Mouse (Mus musculus) kidney, embryonic 16.5 days (tissue): ENCODE measurements around the gene Rps18. TPM values are rescaled to one million over a fixed set of nuclear protein-coding genes. Genes with fewer than 3 reads are reported as not detected.

Source experiments
- ATAC-seq: fragments of 200-750 bp; cut with Nextera tagmentation; 2 replicates; pipeline ENCODE4 v1.8.0; 2017; ENCODE audit warnings: moderate TSS enrichment; ENCODE audit not compliant: low FRiP score, low TSS enrichment
- H3K27ac ChIP-seq: fragments of 300-500 bp; sonication (generic); 2 replicates; pipeline ENCODE4 v1.5.1; 2014; ENCODE audit warnings: low read length
- H3K27me3 ChIP-seq: fragments of 300-500 bp; sonication (generic); 2 replicates; pipeline ENCODE4 v1.6.1; 2014; ENCODE audit warnings: low read length, control low read depth, mixed read lengths; ENCODE audit not compliant: insufficient read depth
- H3K36me3 ChIP-seq: fragments of 300-500 bp; sonication (generic); 2 replicates; pipeline ENCODE4 v1.6.1; 2014; ENCODE audit warnings: low read length, control low read depth, mixed read lengths; ENCODE audit not compliant: insufficient read depth
- H3K4me1 ChIP-seq: fragments of 300-500 bp; sonication (generic); 2 replicates; pipeline ENCODE4 v1.6.1; 2014; ENCODE audit warnings: low read length, control low read depth, mixed read lengths; ENCODE audit not compliant: insufficient read depth
- H3K4me2 ChIP-seq: fragments of 300-500 bp; sonication (generic); replicated peaks from 2 replicates; pipeline ENCODE4 v1.6.1; 2014; ENCODE audit warnings: low read depth, low read length
- H3K4me3 ChIP-seq: fragments of 300-500 bp; sonication (generic); 2 replicates; pipeline ENCODE4 v1.5.1; 2014; ENCODE audit warnings: mild to moderate bottlenecking, low read length
- H3K9ac ChIP-seq: fragments of 300-500 bp; sonication (generic); replicated peaks from 2 replicates; pipeline ENCODE4 v1.6.1; 2014; ENCODE audit warnings: low read length
- H3K9me3 ChIP-seq: fragments of 300-500 bp; sonication (generic); 2 replicates; pipeline ENCODE4 v1.6.1; 2016; ENCODE audit warnings: low read length, control low read depth
- WGBS: fragments of 180-500 bp; shearing (Covaris S2); extraction: QIAGEN DNeasy Blood & Tissue Kit; methylation state at CpG from one replicate; pipeline ENCODE4 v1.1.7; 2014; 5-methylcytosine and 5-hydroxymethylcytosine counted together
- polyA plus RNA-seq: library from polyadenylated mRNA; unstranded; fragments of >200 nt; fragmentation: Nextera tagmentation; extraction: Ambion mirVana; gene quantifications from 2 replicates; pipeline ENCODE4 v1.2.1, GENCODE M21; 2015

Gene Rps18
- polyA plus RNA-seq, 1 experiment from 2014 or later = 1,786 TPM

DNA sequence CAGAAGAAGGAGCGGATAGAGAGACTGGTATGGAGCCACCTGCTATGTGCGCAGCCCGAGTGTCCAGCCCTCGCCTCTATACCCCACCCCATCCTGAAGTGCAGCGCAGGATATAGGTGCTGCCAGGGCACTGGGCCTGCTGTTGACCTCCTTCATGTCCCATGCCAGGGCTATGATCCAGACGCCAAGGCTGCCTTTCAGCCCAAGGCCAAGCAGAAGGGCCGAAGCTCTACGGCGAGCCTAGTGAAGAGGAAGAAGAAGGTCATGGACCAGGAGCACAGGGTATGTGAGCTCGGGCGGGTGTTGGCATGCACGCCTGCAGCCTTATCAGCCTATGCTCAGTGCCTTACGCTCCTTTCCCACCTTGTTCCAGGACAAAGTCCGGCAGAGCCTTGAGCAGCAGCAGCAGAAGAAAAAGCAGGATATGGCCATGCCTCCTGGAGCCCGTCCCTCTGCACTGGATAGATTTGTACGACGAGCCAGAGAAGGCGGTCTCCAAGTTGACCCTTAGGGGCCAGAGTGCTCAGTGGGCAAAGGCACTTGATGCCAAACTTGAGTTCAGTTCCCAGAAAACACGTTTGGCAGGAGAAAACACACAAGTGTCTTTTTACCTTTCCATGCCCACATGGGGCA is 6.8 kb downstream of the Rps18 start:
- no peak overlapping the region for H3K4me3 ChIP-seq
- H3K9ac ChIP-seq = no peak overlapping the region
- H3K27ac ChIP-seq = no peak overlapping the region
- no peak for ATAC-seq
- no peaks in the 10 kb centered on the region for H3K9me3 ChIP-seq
- no peaks in the 10 kb centered on the region for H3K27me3 ChIP-seq
- 89% methylated on average over 19 of the region's 19 CpGs for WGBS
- no peak overlapping the region for H3K4me2 ChIP-seq
- peaks cover 38% of the 10 kb centered on the region for H3K4me1 ChIP-seq
- peaks cover 49% of the 10 kb centered on the region for H3K36me3 ChIP-seq

DNA sequence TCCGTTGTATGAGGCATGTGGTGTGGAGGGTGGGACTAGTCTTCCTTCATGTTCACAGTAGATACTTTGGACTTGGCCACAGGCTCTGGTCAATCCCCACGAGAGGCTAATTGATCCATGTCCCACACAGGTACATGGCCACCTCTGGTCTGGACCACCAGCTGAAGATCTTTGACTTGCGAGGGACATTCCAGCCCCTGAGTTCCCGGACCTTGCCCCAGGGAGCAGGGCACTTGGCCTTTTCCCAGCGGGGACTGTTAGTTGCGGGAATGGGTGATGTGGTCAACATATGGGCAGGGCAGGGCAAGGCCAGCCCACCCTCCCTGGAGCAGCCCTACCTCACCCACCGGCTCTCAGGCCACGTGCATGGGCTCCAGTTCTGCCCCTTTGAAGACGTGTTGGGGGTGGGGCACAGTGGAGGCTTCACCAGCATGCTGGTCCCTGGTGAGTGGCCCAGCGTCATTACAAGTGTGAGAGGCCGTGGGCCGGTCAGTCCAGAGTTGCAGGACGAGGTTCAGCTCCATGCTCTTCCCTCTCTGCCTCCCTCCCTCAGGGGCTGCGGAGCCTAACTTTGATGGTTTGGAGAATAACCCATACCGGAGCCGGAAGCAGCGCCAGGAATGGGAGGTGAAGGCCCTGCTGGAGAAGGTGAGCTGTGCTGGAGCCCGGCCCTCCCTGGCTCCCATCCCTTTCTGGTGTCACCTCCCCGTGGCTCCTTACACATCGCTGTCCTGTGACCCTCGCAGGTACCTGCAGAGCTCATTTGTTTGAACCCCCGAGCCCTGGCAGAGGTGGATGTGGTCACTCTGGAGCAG is 7.5 kb downstream of the Rps18 start:
- WGBS = 82% methylated on average over 22 of the region's 22 CpGs

DNA sequence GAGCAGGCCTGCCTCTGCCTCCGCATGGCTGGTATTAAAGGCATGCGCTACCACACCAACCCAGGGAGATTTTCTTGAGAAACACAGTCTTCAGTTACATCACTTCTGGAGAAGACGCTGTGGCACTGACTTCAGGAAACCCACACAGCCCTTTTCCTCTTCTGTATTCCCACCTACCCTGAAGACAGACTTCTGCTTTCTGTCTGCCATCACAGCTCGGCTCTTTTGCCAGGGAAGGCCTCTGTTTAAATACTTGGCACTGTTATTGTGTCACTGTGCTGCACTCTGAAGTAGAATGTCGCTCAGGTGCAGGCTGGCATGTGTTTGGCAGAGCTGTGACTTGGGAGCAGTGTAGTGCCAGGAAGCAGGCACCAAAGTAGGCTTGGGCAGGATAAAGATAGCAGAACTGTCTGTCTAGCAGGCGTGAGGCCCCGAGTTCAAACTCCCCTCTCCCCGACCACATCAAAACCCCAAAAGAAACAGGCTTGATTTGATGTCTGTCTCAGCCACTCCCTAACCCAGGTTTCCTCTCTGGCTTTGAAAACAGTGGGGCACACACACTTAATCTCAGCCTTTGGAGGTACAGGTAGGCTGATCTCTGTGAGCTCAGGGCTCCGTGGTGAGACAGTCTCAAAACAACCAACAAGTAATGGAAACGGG is 8.2 kb downstream of the Rps18 start:
- peaks cover 46% of the 10 kb centered on the region for H3K36me3 ChIP-seq
- no peak overlapping the region for H3K27ac ChIP-seq
- no peak overlapping the region for H3K4me3 ChIP-seq
- no peak overlapping the region for H3K9ac ChIP-seq
- no peak overlapping the region for H3K4me2 ChIP-seq
- 90% methylated on average over 10 of the region's 10 CpGs for WGBS
- H3K4me1 ChIP-seq = peaks cover 23% of the 10 kb centered on the region
- no peaks in the 10 kb centered on the region for H3K27me3 ChIP-seq
- H3K9me3 ChIP-seq = no peaks in the 10 kb centered on the region
- ATAC-seq = no peak

More for the DNA sequence above, 7.5 kb downstream of the Rps18 start:
- Histone ChIP-seq H3K4me3 (no peak overlapping the region), H3K4me2 (no peak overlapping the region), H3K27me3 (no peaks in the 10 kb centered on the region), H3K36me3 (peaks cover 48% of the 10 kb centered on the region), H3K4me1 (peaks cover 31% of the 10 kb centered on the region), H3K27ac (no peak overlapping the region), H3K9ac (no peak overlapping the region), H3K9me3 (no peaks in the 10 kb centered on the region)
- ATAC-seq = no peak

DNA sequence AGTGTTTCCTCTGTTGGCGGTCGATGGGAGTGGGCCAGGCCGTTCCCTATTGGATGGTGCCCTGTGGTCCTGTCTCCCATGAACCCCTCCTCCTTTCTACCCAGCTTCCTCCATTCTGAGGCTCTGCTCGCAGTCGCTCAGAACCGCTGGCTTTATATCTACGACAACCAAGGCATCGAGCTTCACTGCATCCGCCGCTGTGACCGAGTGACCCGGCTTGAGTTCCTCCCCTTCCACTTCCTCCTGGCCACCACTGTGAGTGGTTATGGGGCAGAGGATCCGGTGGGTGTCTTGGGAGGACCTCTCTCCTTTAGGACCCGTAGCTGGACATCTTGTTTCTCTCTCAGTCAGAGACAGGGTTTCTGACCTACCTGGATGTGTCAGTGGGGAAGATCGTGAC is 12.3 kb downstream of the Rps18 start:
- H3K9ac ChIP-seq = no peak overlapping the region
- peaks cover 35% of the 10 kb centered on the region for H3K36me3 ChIP-seq
- H3K4me2 ChIP-seq = no peak overlapping the region
- no peaks in the 10 kb centered on the region for H3K27me3 ChIP-seq
- WGBS = 95% methylated on average over 15 of the region's 15 CpGs
- no peak overlapping the region for H3K4me3 ChIP-seq
- no peak overlapping the region for H3K27ac ChIP-seq
- H3K4me1 ChIP-seq = peaks cover 17% of the 10 kb centered on the region
- no peaks in the 10 kb centered on the region for H3K9me3 ChIP-seq
- ATAC-seq = no peak

DNA sequence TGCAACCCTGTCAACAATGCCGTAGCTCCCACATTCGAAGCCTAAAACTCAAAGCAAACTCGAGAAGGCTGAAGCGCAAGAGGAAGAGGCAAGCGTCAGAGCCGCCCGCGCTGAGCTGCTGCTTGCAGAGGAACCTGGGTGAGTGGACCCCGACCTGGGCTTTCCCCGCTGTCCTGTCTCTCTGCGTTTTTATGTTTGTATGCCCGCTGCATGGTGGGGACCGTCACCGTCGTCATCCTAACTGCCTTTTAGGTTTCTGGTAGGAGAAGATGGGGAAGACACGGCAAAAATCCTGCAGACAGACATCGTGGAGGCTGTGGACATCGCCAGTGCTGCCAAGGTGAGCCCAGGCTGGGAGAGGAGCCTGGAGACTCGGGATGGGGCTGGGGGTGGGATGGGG is 14.4 kb downstream of the Rps18 start:
- WGBS = 54% methylated on average over 19 of the region's 19 CpGs
- peak overlapping the region; percentile 89 for H3K9ac ChIP-seq
- no peaks in the 10 kb centered on the region for H3K9me3 ChIP-seq
- H3K36me3 ChIP-seq = peaks cover 48% of the 10 kb centered on the region
- peak overlapping the region; percentile 95 for H3K4me2 ChIP-seq
- peak overlapping the region; percentile 97 for H3K4me3 ChIP-seq
- H3K4me1 ChIP-seq = peaks cover 17% of the 10 kb centered on the region
- ATAC-seq = no peak
- no peaks in the 10 kb centered on the region for H3K27me3 ChIP-seq
- H3K27ac ChIP-seq = no peak overlapping the region

DNA sequence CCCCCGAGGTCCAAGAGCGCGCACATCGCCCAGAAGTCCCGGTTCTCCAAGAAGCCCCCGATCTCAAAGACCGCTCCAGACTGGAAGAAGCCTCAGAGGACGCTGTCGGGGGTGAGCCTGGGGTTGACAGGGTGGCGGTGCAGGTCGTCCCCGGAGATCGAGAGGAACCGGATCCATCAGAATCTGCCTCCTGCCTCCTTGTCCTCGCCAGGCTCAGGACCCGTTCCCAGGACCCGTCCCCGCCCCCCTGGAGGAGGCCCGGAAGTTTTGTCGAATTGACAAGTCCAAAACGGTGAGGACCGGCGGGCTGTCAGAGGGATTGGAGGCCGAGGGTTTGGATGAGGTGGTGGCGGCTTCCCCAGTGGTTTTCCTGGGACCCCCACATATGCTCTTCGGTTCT is 14.8 kb downstream of the Rps18 start:
- H3K4me1 ChIP-seq = peaks cover 17% of the 10 kb centered on the region
- H3K27me3 ChIP-seq = no peaks in the 10 kb centered on the region
- peak overlapping the region; percentile 97 for H3K4me3 ChIP-seq
- peak overlapping the region; percentile 95 for H3K4me2 ChIP-seq
- no peak for ATAC-seq
- H3K9me3 ChIP-seq = no peaks in the 10 kb centered on the region
- H3K9ac ChIP-seq = peak overlapping the region; percentile 89
- peaks cover 45% of the 10 kb centered on the region for H3K36me3 ChIP-seq
- no peak overlapping the region for H3K27ac ChIP-seq
- WGBS = 3% methylated on average over 26 of the region's 26 CpGs

DNA sequence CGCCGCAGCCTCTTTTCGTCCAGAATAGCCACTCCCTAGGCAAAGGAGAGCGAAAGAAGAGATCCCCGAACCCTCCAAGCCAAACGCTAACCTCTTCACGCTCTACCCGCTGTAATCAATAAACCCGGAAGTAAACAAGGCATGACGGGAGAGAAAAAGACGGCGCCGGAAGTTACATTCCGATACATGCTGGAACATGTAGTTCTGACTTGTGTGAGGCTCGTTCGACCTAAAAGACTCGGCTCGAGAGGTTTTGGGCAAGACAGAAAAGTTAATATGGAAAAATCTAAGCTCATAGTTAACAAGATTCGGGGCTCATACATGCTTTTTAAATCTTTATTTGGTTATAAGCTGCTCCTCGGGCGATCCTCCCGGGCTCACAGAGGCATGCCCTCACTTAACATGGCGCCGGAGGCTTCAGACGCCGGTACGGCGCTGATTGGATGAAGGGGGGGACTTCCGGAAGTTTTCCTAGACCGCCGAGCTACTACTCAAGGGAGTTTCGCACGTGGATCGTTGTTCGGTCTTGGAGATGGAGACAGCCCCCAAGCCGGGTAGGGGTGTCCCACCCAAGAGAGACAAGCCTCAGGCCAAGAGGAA is 15.5 kb downstream of the Rps18 start, which contains the start of the genes Pfdn6 and Wdr46:
Pfdn6 (minus strand) TSS at position 138 of the 600 bp plus-strand sequence.
Wdr46 (plus strand) TSS at position 455 of the 600 bp plus-strand sequence.
- Histone ChIP-seq H3K4me1 (peaks cover 17% of the 10 kb centered on the region), H3K27ac (no peak within 1 kb of the TSS), H3K4me2 (peak within 1 kb of the TSS; percentile 95), H3K4me3 (peak within 1 kb of the TSS; percentile 97), H3K27me3 (no peaks in the 10 kb centered on the region), H3K9me3 (no peaks in the 10 kb centered on the region), H3K9ac (peak within 1 kb of the TSS; percentile 89), H3K36me3 (peaks cover 50% of the 10 kb centered on the region)
- ATAC-seq = peak; percentile 87
- WGBS = under 1% methylated on average over 36 of the region's 36 CpGs

DNA sequence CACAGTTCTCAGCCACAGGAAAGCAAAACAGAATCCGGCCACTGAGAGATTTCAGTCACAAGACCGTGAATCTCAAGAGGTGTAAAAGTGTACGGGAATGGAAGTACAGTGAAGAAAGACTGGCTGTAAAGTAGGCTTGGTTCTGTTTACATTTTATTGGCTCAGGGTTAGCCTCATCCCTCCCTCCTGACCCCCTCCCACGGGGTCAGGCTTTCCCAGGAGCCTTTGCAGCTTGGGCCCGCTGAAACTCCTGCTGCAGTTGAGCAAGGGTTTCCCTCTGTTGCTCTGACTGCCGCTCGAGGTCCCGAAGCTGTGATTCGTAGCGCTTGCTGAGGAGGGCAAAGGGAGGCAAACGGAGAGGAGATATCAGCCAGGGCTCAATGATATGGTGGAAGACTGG is 17.0 kb downstream of the Rps18 start:
- H3K4me3 ChIP-seq = no peak overlapping the region

DNA sequence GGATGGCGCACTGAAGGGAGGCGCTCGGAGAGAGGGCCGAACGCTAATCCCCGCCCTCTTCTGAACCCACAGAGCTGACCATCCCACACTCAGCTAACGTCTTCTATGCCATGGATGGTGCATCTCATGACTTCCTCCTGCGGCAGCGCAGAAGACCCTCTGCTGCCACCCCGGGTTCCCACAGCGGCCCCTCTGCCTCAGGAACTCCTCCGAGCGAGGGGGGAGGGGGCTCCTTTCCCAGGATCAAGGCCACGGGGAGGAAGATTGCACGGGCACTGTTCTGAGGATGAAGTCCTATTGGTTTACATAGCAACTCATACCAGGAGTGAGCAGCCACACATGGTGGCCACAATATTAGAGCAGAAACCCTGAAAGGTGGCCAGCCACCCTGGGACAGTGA is 18.8 kb downstream of the Rps18 start:
- H3K4me2 ChIP-seq = no peak overlapping the region
- no peak overlapping the region for H3K9ac ChIP-seq
- no peaks in the 10 kb centered on the region for H3K27me3 ChIP-seq
- 87% methylated on average over 15 of the region's 15 CpGs for whole genome bisulfite sequencing
- H3K4me1 ChIP-seq = peaks cover 17% of the 10 kb centered on the region
- peaks cover 30% of the 10 kb centered on the region for H3K36me3 ChIP-seq
- no peaks in the 10 kb centered on the region for H3K9me3 ChIP-seq
- no peak for ATAC-seq
- no peak overlapping the region for H3K27ac ChIP-seq
- H3K4me3 ChIP-seq = no peak overlapping the region

More for the DNA sequence above, 17.0 kb downstream of the Rps18 start:
- ATAC-seq = no peak
- Histone ChIP-seq H3K4me1 (peaks cover 17% of the 10 kb centered on the region), H3K4me2 (no peak overlapping the region), H3K36me3 (peaks cover 37% of the 10 kb centered on the region), H3K9me3 (no peaks in the 10 kb centered on the region), H3K27me3 (no peaks in the 10 kb centered on the region), H3K9ac (no peak overlapping the region), H3K27ac (no peak overlapping the region)
- WGBS = 71% methylated on average over 11 of the region's 11 CpGs
